Mouse (Mus musculus) forebrain, postnatal 0 days (tissue): ENCODE results near the gene Cnnm4. TPM values are rescaled to one million over a fixed set of nuclear protein-coding genes. Genes with fewer than 3 reads are reported as not detected.

Experiments used
- ATAC-seq: fragments of 200-750 bp; cut with Nextera tagmentation; 2 replicates; pipeline ENCODE4 v1.8.0; 2017; ENCODE audit warnings: mild to moderate bottlenecking, moderate library complexity
- DNase-seq: peaks from one replicate; pipeline ENCODE4 v3.0.0-alpha.2; 2015
- H3K27ac ChIP-seq: fragments of 300-500 bp; sonication (generic); 2 replicates; pipeline ENCODE4 v1.5.1; 2014; ENCODE audit warnings: low read depth, mild to moderate bottlenecking, antibody characterized with exemption, low read length, moderate library complexity, mixed read lengths
- H3K27me3 ChIP-seq: fragments of 300-500 bp; sonication (generic); 2 replicates; pipeline ENCODE4 v1.6.1; 2014; ENCODE audit warnings: mild to moderate bottlenecking, low read length, mixed read lengths; ENCODE audit not compliant: insufficient read depth
- H3K36me3 ChIP-seq: fragments of 300-500 bp; sonication (generic); 2 replicates; pipeline ENCODE4 v1.6.1; 2014; ENCODE audit warnings: mild to moderate bottlenecking, moderate library complexity; ENCODE audit not compliant: insufficient read depth
- H3K4me1 ChIP-seq: fragments of 300-500 bp; sonication (generic); 2 replicates; pipeline ENCODE4 v1.6.1; 2014; ENCODE audit warnings: antibody characterized with exemption; ENCODE audit not compliant: insufficient read depth
- H3K4me2 ChIP-seq: fragments of 300-500 bp; sonication (generic); 2 replicates; pipeline ENCODE4 v1.6.1; 2014; ENCODE audit warnings: low read depth, mild to moderate bottlenecking, moderate library complexity
- H3K4me3 ChIP-seq: fragments of 300-500 bp; sonication (generic); 2 replicates; pipeline ENCODE4 v1.5.1; 2014; ENCODE audit warnings: low read depth, low read length, mixed read lengths
- H3K9ac ChIP-seq: fragments of 300-500 bp; sonication (generic); 2 replicates; pipeline ENCODE4 v1.6.1; 2014; ENCODE audit warnings: mild to moderate bottlenecking
- H3K9me3 ChIP-seq: fragments of 300-500 bp; sonication (generic); 2 replicates; pipeline ENCODE4 v1.6.1; 2016; ENCODE audit warnings: low read length
- CTCF ChIP-seq: sonication (generic); IDR thresholded peaks from 2 replicates; pipeline ENCODE4 v1.5.1; 2016; ENCODE audit warnings: antibody characterized with exemption, control low read depth, low read depth
- WGBS: fragments of 180-500 bp; shearing (Covaris S2); extraction: QIAGEN DNeasy Blood & Tissue Kit; methylation state at CpG from one replicate; pipeline ENCODE4 v1.1.7; 2014; 5-methylcytosine and 5-hydroxymethylcytosine counted together
- polyA plus RNA-seq: library from polyadenylated mRNA; unstranded; fragments of >200 nt; fragmentation: Nextera tagmentation; extraction: Ambion mirVana; gene quantifications from 2 replicates; pipeline ENCODE4 v1.2.1, GENCODE M21; 2015
- total RNA-seq: library from RNA; depleted of rRNA; stranded (reverse); fragments of >200 nt; gene quantifications from 2 replicates; pipeline ENCODE4 v1.2.3, GENCODE M21; 2014

Cnnm4 gene
- total and polyA plus RNA-seq, 2 experiments from 2014 or later, result 9.4 to 14.6 TPM

DNA sequence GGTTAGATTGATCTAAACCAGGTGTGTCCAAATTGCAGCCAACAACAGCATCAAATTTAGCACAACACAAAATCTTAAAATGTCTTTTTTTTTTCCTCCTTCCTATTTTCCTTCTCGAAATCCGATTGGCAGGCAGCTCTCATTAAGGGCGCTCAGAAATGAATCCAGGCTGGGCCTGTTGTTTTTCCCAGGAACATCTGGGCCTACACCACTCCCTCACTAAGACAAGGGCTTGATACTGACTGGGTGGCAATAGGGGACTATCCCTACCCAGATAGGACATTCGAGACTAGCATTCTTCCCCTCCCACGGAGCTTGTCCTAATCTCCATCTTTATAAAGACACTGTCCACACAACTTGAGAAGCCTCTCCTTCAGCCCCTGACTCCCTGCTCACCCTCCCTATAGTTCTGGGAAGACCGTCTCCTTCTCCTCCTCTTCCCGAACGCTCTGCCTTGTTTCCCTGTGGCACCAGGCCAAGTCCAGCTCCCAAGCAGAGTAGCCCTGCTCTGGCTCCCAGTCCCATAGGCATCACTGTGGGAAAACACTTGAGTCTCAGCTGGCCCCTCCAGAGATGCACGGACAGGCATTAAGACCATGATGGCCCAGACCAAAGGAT is 76.7 kb downstream of the Cnnm4 start:
- Histone ChIP-seq H3K36me3 (peaks cover 49% of the 10 kb centered on the region), H3K27ac (peak overlapping the region; percentile 54; the same call in 1 of the 2 replicates), H3K9me3 (no peaks in the 10 kb centered on the region), H3K4me2 (no peak overlapping the region), H3K4me1 (peaks cover 4% of the 10 kb centered on the region; the same call in 1 of the 2 replicates), H3K9ac (peak overlapping the region; percentile 39; the same call in 1 of the 2 replicates), H3K4me3 (no peak overlapping the region), H3K27me3 (no peaks in the 10 kb centered on the region)
- DNase-seq, result peak; percentile 40
- WGBS, result 22% methylated on average over 9 of the region's 9 CpGs
- ATAC-seq, result no peak
- no peak for TF ChIP-seq CTCF

DNA sequence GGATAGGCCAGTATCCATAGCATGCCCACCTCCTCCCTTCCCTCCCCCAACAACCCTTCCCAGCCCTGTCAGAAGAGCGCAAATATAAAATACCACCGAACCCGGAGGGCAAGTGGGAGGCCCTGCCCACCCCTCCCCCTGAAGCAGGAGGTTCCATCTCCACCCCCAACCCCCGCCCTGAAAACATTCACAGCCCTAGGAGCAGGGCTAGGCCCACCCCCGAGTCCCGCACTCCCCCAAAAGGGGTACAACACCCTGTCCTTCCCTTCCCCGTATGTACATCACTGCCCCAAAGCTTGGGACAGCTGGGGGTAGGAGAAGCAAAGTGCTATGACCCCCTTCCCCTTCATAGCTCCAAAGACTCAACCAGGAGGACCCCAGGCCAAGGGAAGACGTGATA is 77.4 kb downstream of the Cnnm4 start:
- no peak for TF ChIP-seq CTCF
- no peak for ATAC-seq
- H3K27me3 ChIP-seq, result no peaks in the 10 kb centered on the region
- H3K4me3 ChIP-seq, result no peak overlapping the region
- no peak overlapping the region for H3K4me2 ChIP-seq
- peaks cover 56% of the 10 kb centered on the region for H3K36me3 ChIP-seq
- no peaks in the 10 kb centered on the region for H3K9me3 ChIP-seq
- no peak overlapping the region for H3K27ac ChIP-seq
- peaks cover 4% of the 10 kb centered on the region; the same call in 1 of the 2 replicates for H3K4me1 ChIP-seq
- no peak overlapping the region for H3K9ac ChIP-seq
- WGBS, result 56% methylated on average over 8 of the region's 8 CpGs
- DNase-seq, result no peak

DNA sequence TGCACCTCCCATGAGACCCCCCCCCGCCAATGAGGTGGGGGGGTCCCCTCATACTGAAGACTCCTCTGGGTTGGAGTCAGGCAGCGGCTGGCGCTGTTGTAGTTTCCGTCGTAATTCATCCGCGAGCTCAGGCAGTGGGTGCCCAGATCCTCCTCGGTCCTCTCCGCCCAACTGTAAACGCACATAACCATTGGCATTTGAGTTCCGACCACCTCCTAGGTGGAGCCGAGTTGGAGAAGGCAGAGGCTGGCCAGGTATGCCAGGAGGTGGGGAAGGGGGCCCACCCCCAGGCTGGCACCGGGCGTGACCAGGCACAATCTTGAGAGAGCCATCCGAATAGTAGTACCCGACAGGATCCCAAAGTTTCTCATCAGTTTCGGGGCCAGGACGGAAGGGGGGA is 78.1 kb downstream of the Cnnm4 start:
- 87% methylated on average over 18 of the region's 18 CpGs for WGBS
- no peak overlapping the region for H3K4me2 ChIP-seq
- peaks cover 63% of the 10 kb centered on the region for H3K36me3 ChIP-seq

DNA sequence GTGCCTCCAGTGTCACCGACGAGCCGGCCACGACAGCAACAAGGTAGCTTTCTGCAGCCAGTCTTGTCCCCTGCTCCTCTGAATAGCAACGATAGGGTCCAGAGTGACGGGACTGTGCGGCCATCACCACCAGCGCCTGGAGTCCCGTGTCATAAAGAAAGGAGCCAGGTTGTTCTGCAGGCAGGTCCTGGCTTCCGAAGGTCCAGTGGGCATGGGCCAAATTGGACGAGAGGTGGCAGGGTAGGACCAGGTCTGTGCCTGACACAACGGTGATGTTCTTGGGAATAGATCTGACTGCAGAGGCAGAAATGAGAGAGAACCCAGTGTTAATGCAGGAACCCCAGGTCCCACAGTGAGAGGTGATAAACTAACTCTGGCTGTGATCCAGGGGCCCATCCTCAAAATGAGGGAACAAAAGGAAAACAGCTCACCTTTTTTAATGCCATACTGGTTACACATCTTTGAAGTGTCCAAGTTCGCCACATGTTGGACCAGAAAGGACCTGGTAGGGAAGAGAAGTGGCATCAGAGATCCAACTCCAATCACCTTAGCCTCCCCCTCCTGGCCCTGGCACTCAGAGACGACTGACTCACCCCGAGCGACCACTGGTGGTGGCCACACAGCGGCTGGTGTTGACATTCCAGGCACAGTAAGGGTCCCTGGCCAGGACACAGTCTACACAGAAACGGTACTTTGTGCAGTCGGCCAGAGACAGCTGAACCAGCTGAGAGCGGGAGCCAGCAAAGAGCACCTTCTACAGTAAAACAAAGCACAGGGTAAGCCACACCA is 78.8 kb downstream of the Cnnm4 start:
- Histone ChIP-seq H3K9me3 (no peaks in the 10 kb centered on the region), H3K9ac (no peak overlapping the region), H3K36me3 (peaks cover 71% of the 10 kb centered on the region), H3K27me3 (no peaks in the 10 kb centered on the region), H3K4me1 (peaks cover 9% of the 10 kb centered on the region; the same call in 1 of the 2 replicates), H3K27ac (no peak overlapping the region), H3K4me2 (no peak overlapping the region), H3K4me3 (no peak overlapping the region)
- 80% methylated on average over 20 of the region's 20 CpGs for WGBS
- no peak for ATAC-seq
- TF ChIP-seq CTCF, result no peak
- no peak for DNase-seq

More for the DNA sequence above, 78.1 kb downstream of the Cnnm4 start:
- ATAC-seq (no peak), DNase-seq (no peak)
- Histone ChIP-seq H3K27me3 (no peaks in the 10 kb centered on the region), H3K9me3 (no peaks in the 10 kb centered on the region), H3K9ac (no peak overlapping the region), H3K27ac (no peak overlapping the region), H3K4me3 (no peak overlapping the region), H3K4me1 (peaks cover 4% of the 10 kb centered on the region; the same call in 1 of the 2 replicates)
- no peak for TF ChIP-seq CTCF

DNA sequence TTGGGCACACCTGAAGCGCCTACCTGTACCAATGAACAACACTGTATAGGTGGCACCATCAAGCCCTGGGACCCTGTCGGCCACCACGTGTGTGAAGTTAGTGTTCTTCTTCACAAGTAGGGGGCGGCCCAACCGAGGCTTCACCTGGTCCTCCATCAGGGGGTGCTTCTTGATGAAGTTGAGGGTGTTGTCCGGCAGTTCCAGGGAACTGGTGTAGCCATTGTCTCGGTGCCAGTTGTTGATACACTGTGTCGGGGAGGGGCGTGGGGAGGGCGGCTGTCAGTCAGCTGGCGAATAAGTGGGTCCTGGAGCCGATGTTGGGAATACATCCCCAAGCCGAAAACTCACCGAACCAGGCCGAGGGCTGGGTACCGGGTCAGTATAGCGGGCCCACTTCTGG is 80.5 kb downstream of the Cnnm4 start:
- Histone ChIP-seq H3K9me3 (no peaks in the 10 kb centered on the region), H3K27ac (no peak overlapping the region), H3K9ac (no peak overlapping the region), H3K4me3 (no peak overlapping the region), H3K36me3 (peaks cover 71% of the 10 kb centered on the region), H3K27me3 (no peaks in the 10 kb centered on the region), H3K4me2 (no peak overlapping the region), H3K4me1 (peaks cover 17% of the 10 kb centered on the region)
- ATAC-seq (no peak), DNase-seq (no peak)
- 88% methylated on average over 17 of the region's 17 CpGs for WGBS
- TF ChIP-seq CTCF, result 0 out of 2 replicates have a peak, but pooled peaks have one; percentile 4

DNA sequence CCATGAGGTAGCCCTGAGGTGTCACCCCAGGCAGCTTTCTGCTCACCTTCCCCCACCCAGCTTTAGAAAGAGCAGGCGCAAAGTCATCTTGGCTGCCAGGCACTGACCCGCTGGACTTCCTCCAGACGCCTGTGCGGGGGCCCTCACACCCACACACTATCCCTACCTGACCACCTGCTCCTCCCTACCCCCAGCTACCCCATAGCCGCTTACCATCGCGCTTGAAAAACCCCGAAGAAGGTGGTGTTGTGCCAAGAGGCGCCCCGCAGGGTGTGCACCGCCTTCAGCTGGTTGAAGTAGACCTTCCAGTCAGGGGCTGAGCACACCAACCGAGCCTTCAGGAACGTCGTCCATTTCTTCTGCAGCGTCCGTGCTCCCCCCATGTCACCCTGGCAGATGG is 81.1 kb downstream of the Cnnm4 start:
- Histone ChIP-seq H3K36me3 (peaks cover 71% of the 10 kb centered on the region), H3K4me3 (no peak overlapping the region), H3K9ac (no peak overlapping the region), H3K4me1 (peaks cover 14% of the 10 kb centered on the region), H3K27ac (no peak overlapping the region), H3K4me2 (no peak overlapping the region), H3K27me3 (no peaks in the 10 kb centered on the region), H3K9me3 (no peaks in the 10 kb centered on the region)
- DNase-seq (no peak), ATAC-seq (no peak)
- no peak for TF ChIP-seq CTCF
- 80% methylated on average over 16 of the region's 16 CpGs for WGBS
